ENCODE assay signal across 21 mouse cellular contexts in the genomic region with DNA sequence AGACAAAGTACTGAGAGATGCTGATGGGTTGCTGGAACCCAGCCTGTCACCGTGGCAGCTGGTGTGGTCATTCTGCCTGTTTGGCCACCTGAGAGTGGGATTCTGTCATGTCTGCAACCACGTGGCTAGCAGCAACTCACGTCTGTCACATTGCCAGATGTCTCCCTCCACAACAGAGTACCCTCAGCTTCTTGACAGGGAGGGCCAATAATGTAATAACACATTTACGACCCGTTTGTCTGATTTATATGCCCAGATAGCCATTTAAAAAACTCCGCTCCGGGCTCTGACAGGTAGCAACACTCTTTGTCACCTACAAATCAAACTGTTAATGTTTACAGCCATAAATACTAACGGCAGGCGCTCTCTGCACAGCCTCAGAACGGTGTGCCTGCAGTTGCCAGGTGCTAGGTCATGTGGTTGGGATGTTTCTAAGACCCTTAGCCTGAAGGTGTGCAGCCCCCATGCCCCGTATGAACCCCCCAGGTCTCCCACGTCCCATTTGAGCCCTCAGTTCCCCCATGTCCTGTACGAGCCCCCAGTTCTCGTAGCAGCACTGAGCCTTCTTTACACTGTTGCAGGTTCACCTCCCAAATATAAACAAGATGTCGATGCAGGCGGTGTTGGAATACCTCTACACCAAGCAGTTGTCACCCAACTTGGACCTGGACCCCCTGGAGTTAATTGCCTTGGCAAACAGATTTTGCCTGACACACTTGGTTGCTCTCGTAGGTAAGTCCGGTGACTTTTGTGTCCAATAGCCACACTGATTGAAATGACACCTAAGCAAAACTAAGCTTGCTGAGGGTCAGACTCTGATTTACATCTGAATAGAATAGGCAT.
DNase-seq lines count a peak whose midpoint lies in the region; ATAC-seq and TF ChIP-seq lines count a peak whose summit lies in the region.
"Had no signal": no experiment of that assay in that cellular context is flagged by ENCODE, and none has a peak within 500 bp of the region (broad histone marks: within the 10 kb centered on the region; RNA-seq: fewer than 3 reads in every experiment).

No protein-coding gene starts in this region.

- no peak overlapping the region for H3K27ac ChIP-seq in hindbrain, postnatal 0 days
- no peak overlapping the region for H3K27ac ChIP-seq in hindbrain, embryonic 14.5 days
- H3K27ac ChIP-seq in neural tube, embryonic 12.5 days, result no peak overlapping the region
- H3K27ac ChIP-seq in limb, embryonic 13.5 days, result no peak overlapping the region
- H3K27ac ChIP-seq in liver, embryonic 12.5 days, result no peak overlapping the region
- H3K27ac ChIP-seq: heart, embryonic 13.5 days; kidney, embryonic 15.5 days; left cerebral cortex, adult 2 months; liver, embryonic 14.5 days; lung, embryonic 15.5 days; midbrain, embryonic 10.5 days; stomach, embryonic 15.5 days had no signal

- no peaks in the 10 kb centered on the region for H3K4me1 ChIP-seq in hindbrain, postnatal 0 days (ENCODE audit: insufficient read depth, low read length)
- H3K4me1 ChIP-seq in hindbrain, embryonic 14.5 days (replicated peaks; ENCODE audit: control insufficient read depth, insufficient read depth, low read length), result no peaks in the 10 kb centered on the region
- no peaks in the 10 kb centered on the region for H3K4me1 ChIP-seq in neural tube, embryonic 12.5 days
- peaks cover 13% of the 10 kb centered on the region for H3K4me1 ChIP-seq in limb, embryonic 13.5 days
- no peaks in the 10 kb centered on the region for H3K4me1 ChIP-seq in liver, embryonic 12.5 days
- H3K4me1 ChIP-seq: lung, embryonic 15.5 days; stomach, embryonic 15.5 days had no signal

- WGBS in hindbrain, postnatal 0 days, result 79% methylated on average over 18 of the region's 18 CpGs
- WGBS in hindbrain, embryonic 14.5 days, result 82% methylated on average over 18 of the region's 18 CpGs
- 65% methylated on average over 18 of the region's 18 CpGs for WGBS in neural tube, embryonic 12.5 days
- 24% methylated on average over 18 of the region's 18 CpGs for WGBS in limb, embryonic 13.5 days
- 72% methylated on average over 18 of the region's 18 CpGs for WGBS in liver, embryonic 12.5 days (ENCODE audit: insufficient replicate concordance)

- H3K27me3 ChIP-seq in hindbrain, postnatal 0 days (ENCODE audit: insufficient read depth, low read length), result no peaks in the 10 kb centered on the region
- H3K27me3 ChIP-seq in hindbrain, embryonic 14.5 days (ENCODE audit: control insufficient read depth, insufficient read depth, low read length), result no peaks in the 10 kb centered on the region
- H3K27me3 ChIP-seq in neural tube, embryonic 12.5 days (replicated peaks), result no peaks in the 10 kb centered on the region
- 0 out of 2 replicates have a peak, but pooled peaks cover 3% of the 10 kb centered on the region for H3K27me3 ChIP-seq in limb, embryonic 13.5 days
- no peaks in the 10 kb centered on the region for H3K27me3 ChIP-seq in liver, embryonic 12.5 days (replicated peaks)
- H3K27me3 ChIP-seq: heart, embryonic 13.5 days; kidney, embryonic 15.5 days; lung, embryonic 15.5 days; stomach, embryonic 15.5 days had no signal

- no peak overlapping the region for H3K9ac ChIP-seq in hindbrain, postnatal 0 days (replicated peaks; ENCODE audit: low read length)
- H3K9ac ChIP-seq in hindbrain, embryonic 14.5 days, result no peak overlapping the region
- no peak overlapping the region for H3K9ac ChIP-seq in neural tube, embryonic 12.5 days
- no peak overlapping the region for H3K9ac ChIP-seq in limb, embryonic 13.5 days
- H3K9ac ChIP-seq in liver, embryonic 12.5 days, result no peak overlapping the region
- H3K9ac ChIP-seq: heart, embryonic 13.5 days; kidney, embryonic 15.5 days; liver, embryonic 14.5 days; lung, embryonic 15.5 days; stomach, embryonic 15.5 days had no signal

- H3K36me3 ChIP-seq in hindbrain, postnatal 0 days (ENCODE audit: insufficient read depth, low read length), result no peaks in the 10 kb centered on the region; the same call in none of the 2 replicates
- peaks cover under 1% of the 10 kb centered on the region for H3K36me3 ChIP-seq in hindbrain, embryonic 14.5 days (replicated peaks; ENCODE audit: control insufficient read depth, insufficient read depth)
- H3K36me3 ChIP-seq in neural tube, embryonic 12.5 days, result peaks cover 6% of the 10 kb centered on the region; the same call in 1 of the 2 replicates
- peaks cover 76% of the 10 kb centered on the region for H3K36me3 ChIP-seq in limb, embryonic 13.5 days
- H3K36me3 ChIP-seq in liver, embryonic 12.5 days, result peaks cover 36% of the 10 kb centered on the region

- no peaks in the 10 kb centered on the region for H3K9me3 ChIP-seq in hindbrain, postnatal 0 days (ENCODE audit: low read length)
- no peaks in the 10 kb centered on the region for H3K9me3 ChIP-seq in hindbrain, embryonic 14.5 days (ENCODE audit: control insufficient read depth, low read length)
- no peaks in the 10 kb centered on the region for H3K9me3 ChIP-seq in neural tube, embryonic 12.5 days
- H3K9me3 ChIP-seq in limb, embryonic 13.5 days, result no peaks in the 10 kb centered on the region
- no peaks in the 10 kb centered on the region for H3K9me3 ChIP-seq in liver, embryonic 12.5 days (replicated peaks)
- H3K9me3 ChIP-seq: heart, embryonic 13.5 days; kidney, embryonic 15.5 days; lung, embryonic 15.5 days; midbrain, embryonic 10.5 days; stomach, embryonic 15.5 days had no signal

- no peak overlapping the region for H3K4me3 ChIP-seq in hindbrain, postnatal 0 days (ENCODE audit: low read length)
- no peak overlapping the region for H3K4me3 ChIP-seq in hindbrain, embryonic 14.5 days (replicated peaks; ENCODE audit: low read length)
- no peak overlapping the region for H3K4me3 ChIP-seq in neural tube, embryonic 12.5 days
- no peak overlapping the region for H3K4me3 ChIP-seq in limb, embryonic 13.5 days
- no peak overlapping the region for H3K4me3 ChIP-seq in liver, embryonic 12.5 days
- H3K4me3 ChIP-seq: heart, embryonic 13.5 days; kidney, embryonic 15.5 days; left cerebral cortex, adult 2 months; lung, embryonic 15.5 days; midbrain, embryonic 10.5 days; stomach, embryonic 15.5 days had no signal

- H3K4me2 ChIP-seq in hindbrain, postnatal 0 days (ENCODE audit: low read depth, low read length), result no peak overlapping the region
- no peak overlapping the region for H3K4me2 ChIP-seq in hindbrain, embryonic 14.5 days (replicated peaks)
- H3K4me2 ChIP-seq in neural tube, embryonic 12.5 days (replicated peaks), result no peak overlapping the region
- H3K4me2 ChIP-seq in limb, embryonic 13.5 days (replicated peaks), result no peak overlapping the region
- no peak overlapping the region for H3K4me2 ChIP-seq in liver, embryonic 12.5 days
- H3K4me2 ChIP-seq: heart, embryonic 13.5 days; kidney, embryonic 15.5 days; lung, embryonic 15.5 days; stomach, embryonic 15.5 days had no signal

- ATAC-seq in hindbrain, postnatal 0 days, result 0 out of 2 replicates have a peak, but pooled peaks have one; percentile 7
- no peak for ATAC-seq in hindbrain, embryonic 14.5 days (ENCODE audit: low FRiP score)
- ATAC-seq in neural tube, embryonic 12.5 days (ENCODE audit: low FRiP score, low read depth), result 0 out of 2 replicates have a peak, but pooled peaks have one; percentile 25
- ATAC-seq in limb, embryonic 13.5 days (ENCODE audit: low FRiP score, low read depth), result peak; percentile 69
- ATAC-seq in liver, embryonic 12.5 days, result no peak
- ATAC-seq: forebrain, embryonic 16.5 days had no signal

- no peak for DNase-seq in hindbrain, postnatal 0 days (ENCODE audit: low spot score)
- DNase-seq in hindbrain, embryonic 14.5 days (ENCODE audit: low spot score), result no peak
- DNase-seq in neural tube, embryonic 10.5 days (ENCODE audit: extremely low spot score, low spot score), result no peak
- DNase-seq in ovary, postnatal 10 days (ENCODE audit: low spot score), result no peak
- DNase-seq: cerebellum, adult 2 months; heart, postnatal 36 days; left cerebral cortex, postnatal 4 days; lung, postnatal 4 days; retina, postnatal 1 day; thymus, adult 18-20 months had no signal

- no peak for TF ChIP-seq CTCF in hindbrain, postnatal 0 days (IDR thresholded peaks at IDR 0.05; ENCODE audit: low read depth)

Comparison
In these comparisons a context has a peak if more than half of its experiments do, and no peak if none do; other contexts are left out.
1. ATAC-seq: peak in hindbrain, postnatal 0 days (single experiment), neural tube, embryonic 12.5 days (single experiment) and limb, embryonic 13.5 days (single experiment); none in hindbrain, embryonic 14.5 days (single experiment) and liver, embryonic 12.5 days (single experiment).